Mouse (Mus musculus) stomach, embryonic 14.5 days (tissue): Measurements from ENCODE around the gene Pafah1b3. TPM values are rescaled to one million over a fixed set of nuclear protein-coding genes. Genes with fewer than 3 reads are reported as not detected.

Experiments
- ATAC-seq: fragments of 200-750 bp; cut with Nextera tagmentation; 2 replicates; pipeline ENCODE4 v1.8.0; 2017; ENCODE audit warnings: low read depth, moderate TSS enrichment; ENCODE audit not compliant: insufficient number of reproducible peaks, insufficient read depth, low FRiP score
- H3K27ac ChIP-seq: fragments of 300-500 bp; sonication (generic); 2 replicates; pipeline ENCODE4 v1.5.1; 2014; ENCODE audit warnings: mild to moderate bottlenecking, low read length, moderate library complexity, mixed read lengths
- H3K27me3 ChIP-seq: fragments of 300-500 bp; sonication (generic); 2 replicates; pipeline ENCODE4 v1.6.1; 2014; ENCODE audit warnings: low read length, control low read depth, mixed read lengths; ENCODE audit not compliant: control insufficient read depth, insufficient read depth
- H3K36me3 ChIP-seq: fragments of 300-500 bp; sonication (generic); 2 replicates; pipeline ENCODE4 v1.6.1; 2014; ENCODE audit warnings: mild to moderate bottlenecking, control low read depth, low read length, moderate library complexity, mixed read lengths; ENCODE audit not compliant: control insufficient read depth, insufficient read depth
- H3K4me1 ChIP-seq: fragments of 300-500 bp; sonication (generic); 2 replicates; pipeline ENCODE4 v1.6.1; 2014; ENCODE audit warnings: low read length, control low read depth, mixed read lengths; ENCODE audit not compliant: control insufficient read depth, insufficient read depth
- H3K4me2 ChIP-seq: fragments of 300-500 bp; sonication (generic); replicated peaks from 2 replicates; pipeline ENCODE4 v1.6.1; 2014; ENCODE audit warnings: low read depth, low read length, control low read depth
- H3K4me3 ChIP-seq: fragments of 300-500 bp; sonication (generic); 2 replicates; pipeline ENCODE4 v1.5.1; 2014; ENCODE audit warnings: low read depth, low read length, control low read depth
- H3K9ac ChIP-seq: fragments of 300-500 bp; sonication (generic); replicated peaks from 2 replicates; pipeline ENCODE4 v1.6.1; 2014; ENCODE audit warnings: low read depth, mild to moderate bottlenecking, control low read depth, low read length, moderate library complexity, mixed read lengths
- H3K9me3 ChIP-seq: fragments of 300-500 bp; sonication (generic); 2 replicates; pipeline ENCODE4 v1.6.1; 2016; ENCODE audit warnings: low read depth, low read length, control low read depth; ENCODE audit not compliant: control insufficient read depth
- WGBS: fragments of 180-500 bp; shearing (Covaris S2); extraction: QIAGEN DNeasy Blood & Tissue Kit; methylation state at CpG from one replicate; pipeline ENCODE4 v1.1.7; 2014; 5-methylcytosine and 5-hydroxymethylcytosine counted together
- polyA plus RNA-seq: library from polyadenylated mRNA; unstranded; fragments of >200 nt; fragmentation: Nextera tagmentation; extraction: Ambion mirVana; gene quantifications from 2 replicates; pipeline ENCODE4 v1.2.1, GENCODE M21; 2014

The Pafah1b3 gene
- polyA plus RNA-seq, 1 experiment from 2014 or later, result 284 TPM

DNA sequence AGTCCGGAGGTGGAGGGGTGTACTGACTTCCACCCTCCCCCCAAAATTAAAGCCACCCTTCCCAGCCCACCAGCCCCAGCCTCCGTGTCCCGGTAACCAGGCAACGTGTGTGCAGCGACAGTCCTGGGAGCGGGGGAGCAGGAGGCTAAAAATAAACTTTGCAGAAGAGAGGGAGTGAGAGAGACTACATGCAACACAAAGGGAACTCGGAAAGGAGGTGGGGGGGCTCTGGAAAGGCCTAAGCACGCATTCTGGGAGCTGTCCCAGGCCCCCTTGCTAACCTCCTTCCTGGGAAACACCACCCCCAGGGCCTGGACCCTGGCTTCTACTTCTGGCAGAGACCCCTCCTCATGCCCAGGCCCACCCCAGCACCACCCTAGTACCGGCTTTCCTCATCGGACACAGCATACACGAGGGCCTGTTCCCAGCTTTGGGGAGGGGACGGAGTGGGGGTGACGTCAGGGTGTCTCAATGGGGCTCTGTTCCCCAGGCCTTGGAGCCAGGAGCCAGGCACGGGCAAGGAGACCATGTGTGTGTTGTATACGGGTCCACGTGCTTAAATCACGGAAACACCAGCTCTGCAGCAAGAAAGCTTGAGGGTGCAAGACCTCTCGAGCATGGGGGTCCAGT, 49.7 kb downstream of the Pafah1b3 start:
- Histone ChIP-seq H3K4me1 (peaks cover 26% of the 10 kb centered on the region), H3K4me3 (peak overlapping the region; percentile 98), H3K27ac (peak overlapping the region; percentile 99), H3K36me3 (peaks cover 27% of the 10 kb centered on the region), H3K9me3 (no peaks in the 10 kb centered on the region), H3K27me3 (no peaks in the 10 kb centered on the region), H3K9ac (peak overlapping the region; percentile 95), H3K4me2 (peak overlapping the region; percentile 86)
- peak; percentile 15; the same call in 1 of the 2 replicates for ATAC-seq
- 1% methylated on average over 18 of the region's 18 CpGs for WGBS

DNA sequence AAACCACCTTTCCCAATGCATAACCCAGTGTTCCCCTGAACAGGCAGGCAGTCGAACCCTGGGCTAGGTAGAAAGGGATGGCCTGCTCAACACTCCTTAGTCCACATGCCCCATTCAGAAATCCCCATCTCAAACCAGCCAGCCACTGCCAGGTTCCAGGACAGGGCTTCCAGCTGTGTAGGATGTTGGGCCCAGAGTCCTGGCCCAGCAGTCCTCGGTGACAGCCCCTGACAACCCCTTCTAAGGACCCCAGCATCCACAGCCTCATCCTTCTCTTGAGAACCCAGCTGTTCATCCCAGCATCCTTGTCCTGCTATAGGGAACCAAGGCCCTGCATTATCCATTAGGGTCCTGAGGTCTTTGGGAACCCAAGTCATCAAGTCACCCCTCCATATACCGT, 50.3 kb downstream of the Pafah1b3 start:
- peak overlapping the region; percentile 98 for H3K4me3 ChIP-seq
- no peaks in the 10 kb centered on the region for H3K9me3 ChIP-seq
- WGBS, result 15% methylated on average over 3 of the region's 3 CpGs
- H3K27ac ChIP-seq, result peak overlapping the region; percentile 99
- ATAC-seq, result no peak
- H3K4me1 ChIP-seq, result peaks cover 26% of the 10 kb centered on the region
- no peaks in the 10 kb centered on the region for H3K27me3 ChIP-seq
- peak overlapping the region; percentile 95 for H3K9ac ChIP-seq
- peaks cover 33% of the 10 kb centered on the region for H3K36me3 ChIP-seq
- H3K4me2 ChIP-seq, result peak overlapping the region; percentile 86

DNA sequence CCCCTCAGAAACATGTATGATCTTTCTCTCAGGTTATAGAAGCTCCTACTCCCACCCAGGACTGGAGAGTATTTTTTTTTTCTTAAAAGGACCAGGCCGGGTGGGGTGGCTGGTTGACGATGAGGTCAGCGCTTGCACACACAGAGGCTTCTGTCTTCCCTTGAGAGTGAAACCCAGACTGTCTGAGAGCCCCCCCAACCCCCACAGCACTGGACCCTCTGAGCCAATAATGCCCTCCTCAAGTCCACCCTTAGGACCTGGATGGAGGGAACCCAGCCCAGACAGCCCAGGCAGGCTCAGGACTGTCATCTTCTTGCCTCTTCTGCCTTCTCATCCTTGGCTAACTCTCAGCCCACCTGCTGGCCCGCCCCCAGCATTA, 51.0 kb downstream of the Pafah1b3 start:
- no peaks in the 10 kb centered on the region for H3K9me3 ChIP-seq
- peaks cover 22% of the 10 kb centered on the region for H3K4me1 ChIP-seq
- H3K27me3 ChIP-seq, result no peaks in the 10 kb centered on the region
- 39% methylated on average over 4 of the region's 4 CpGs for WGBS
- H3K9ac ChIP-seq, result peak overlapping the region; percentile 25; the same call in 1 of the 2 replicates
- H3K36me3 ChIP-seq, result peaks cover 38% of the 10 kb centered on the region
- H3K4me2 ChIP-seq, result peak overlapping the region; percentile 86
- H3K27ac ChIP-seq, result peak overlapping the region; percentile 99; the same call in 1 of the 2 replicates
- peak overlapping the region; percentile 98; the same call in 1 of the 2 replicates for H3K4me3 ChIP-seq
- no peak for ATAC-seq

DNA sequence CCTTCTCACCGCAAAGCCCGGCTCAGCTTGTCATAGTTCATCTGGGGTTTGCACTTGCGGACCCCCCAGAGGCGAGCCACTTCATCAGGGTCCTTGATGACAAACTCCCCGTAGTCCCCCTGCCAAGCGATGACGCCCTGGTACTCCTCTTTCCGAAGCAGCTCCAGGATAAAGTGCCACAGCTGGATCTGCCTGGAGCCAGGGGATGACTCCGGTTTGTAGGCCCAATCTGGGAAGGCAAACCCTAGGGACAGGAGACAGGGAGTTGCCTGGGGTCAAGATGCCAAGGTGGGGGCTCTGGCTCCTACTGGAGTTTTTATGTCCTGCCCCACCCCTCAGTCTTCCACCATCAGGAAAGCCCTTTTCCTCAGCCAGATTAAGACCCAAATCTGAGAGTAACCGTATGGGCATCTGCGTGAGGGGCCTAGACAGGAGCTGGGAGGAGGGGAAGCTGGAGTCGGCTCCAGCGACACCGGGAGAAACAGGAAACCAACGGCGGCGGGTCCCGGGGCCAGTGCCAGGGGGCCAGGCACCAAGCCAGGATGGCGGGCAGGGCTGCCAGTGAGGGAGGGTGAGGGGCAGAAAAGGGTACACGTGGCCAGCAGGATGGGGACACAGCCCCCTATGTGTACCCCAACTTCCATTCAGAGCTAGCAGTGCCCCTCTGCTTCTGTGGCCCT, 51.6 kb downstream of the Pafah1b3 start:
- Histone ChIP-seq H3K27me3 (no peaks in the 10 kb centered on the region), H3K9me3 (no peaks in the 10 kb centered on the region), H3K27ac (peak overlapping the region; percentile 99; the same call in 1 of the 2 replicates), H3K4me1 (peaks cover 22% of the 10 kb centered on the region), H3K9ac (peak overlapping the region; percentile 25; the same call in 1 of the 2 replicates), H3K4me2 (peak overlapping the region; percentile 86), H3K4me3 (peak overlapping the region; percentile 98; the same call in 1 of the 2 replicates), H3K36me3 (peaks cover 38% of the 10 kb centered on the region)
- no peak for ATAC-seq
- WGBS, result 54% methylated on average over 20 of the region's 20 CpGs

Other genes starting within 250 kb of the Pafah1b3 start
- 12.3 and 13.0 TPM in 2 replicates for gene Grik5, start 225.6 kb downstream of the Pafah1b3 start, polyA plus RNA-seq
- 25.9 and 27.9 TPM in 2 replicates for gene Zfp574, start 225.4 kb downstream of the Pafah1b3 start, polyA plus RNA-seq
- gene Pou2f2, start 118.3 kb downstream of the Pafah1b3 start, polyA plus RNA-seq, result 1.8 and 2.3 TPM in 2 replicates
- gene Dedd2, start 77.4 kb downstream of the Pafah1b3 start, polyA plus RNA-seq, result 7.5 and 8.7 TPM in 2 replicates
- gene Zfp526, start 76.6 kb downstream of the Pafah1b3 start, polyA plus RNA-seq, result 3.7 and 4.2 TPM in 2 replicates
- gene Gsk3a, start 60.1 kb downstream of the Pafah1b3 start, polyA plus RNA-seq, result 14.7 and 15.9 TPM in 2 replicates
- 25.8 and 27.7 TPM in 2 replicates for gene Erf, start 47.2 kb downstream of the Pafah1b3 start, polyA plus RNA-seq
- 51.4 and 54.1 TPM in 2 replicates for gene Cic, start 30.3 kb downstream of the Pafah1b3 start, polyA plus RNA-seq
- gene Prr19, start 3.4 kb upstream of the Pafah1b3 start, polyA plus RNA-seq, result 0.76 and 1.1 TPM in 2 replicates
- gene Tmem145, start 8.1 kb upstream of the Pafah1b3 start, polyA plus RNA-seq, result 1.9 and 2.0 TPM in 2 replicates
- gene Megf8, start 19.2 kb upstream of the Pafah1b3 start, polyA plus RNA-seq, result 12.2 and 13.0 TPM in 2 replicates
- 0.55 TPM in 1 of 2 replicates, not detected in the other for gene Cnfn, start 71.7 kb upstream of the Pafah1b3 start, polyA plus RNA-seq
- 3.7 and 5.3 TPM in 2 replicates for gene Lipe, start 100.7 kb upstream of the Pafah1b3 start, polyA plus RNA-seq
- gene Cxcl17, start 114.9 kb upstream of the Pafah1b3 start, polyA plus RNA-seq, result 0.58 TPM in 1 of 2 replicates, not detected in the other
- gene Ceacam1, start 179.6 kb upstream of the Pafah1b3 start, polyA plus RNA-seq, result 14.8 and 21.2 TPM in 2 replicates
- gene Ceacam2, start 241.9 kb upstream of the Pafah1b3 start, polyA plus RNA-seq, result not detected in 2 replicates